Mouse (Mus musculus) E14TG2a.4 (cell line): ENCODE results near the gene Erg.

ENCODE experiments used
- CTCF ChIP-seq: conservative IDR thresholded peaks from 2 replicates; pipeline ENCODE4 v1.5.1; 2014; ENCODE audit warnings: low read length
- POU5F1 ChIP-seq: IDR thresholded peaks from 2 replicates; pipeline ENCODE4 v1.6.1; 2014; ENCODE audit warnings: low read length, borderline replicate concordance

- TF ChIP-seq CTCF, result no peak
- TF ChIP-seq POU5F1, result no peak
Measured at GRCm38 (mm10) chr16:95602504-95602903, 16.1 kb upstream of the Erg start.
